Mouse (Mus musculus): ENCODE results near the gene Ralgapb.

GRCm38 (mm10) chr2:158360873-158361677 is 48.6 kb upstream of the Ralgapb start:
- no peak for TF ChIP-seq E2F4 (IDR thresholded peaks at IDR 0.05; ENCODE audit: insufficient read depth)
- TF ChIP-seq POLR2A (IDR thresholded peaks at IDR 0.05; ENCODE audit: insufficient read length, low read depth), result peak; percentile 94

All from myocyte (in vitro differentiated cells).